Mouse (Mus musculus): ENCODE results near the gene Skil. TPM values are rescaled to one million over a fixed set of nuclear protein-coding genes. Genes with fewer than 3 reads are reported as not detected.

The Skil gene
- polyA plus RNA-seq, 1 experiment from 2014 or later: 19.9 TPM

DNA sequence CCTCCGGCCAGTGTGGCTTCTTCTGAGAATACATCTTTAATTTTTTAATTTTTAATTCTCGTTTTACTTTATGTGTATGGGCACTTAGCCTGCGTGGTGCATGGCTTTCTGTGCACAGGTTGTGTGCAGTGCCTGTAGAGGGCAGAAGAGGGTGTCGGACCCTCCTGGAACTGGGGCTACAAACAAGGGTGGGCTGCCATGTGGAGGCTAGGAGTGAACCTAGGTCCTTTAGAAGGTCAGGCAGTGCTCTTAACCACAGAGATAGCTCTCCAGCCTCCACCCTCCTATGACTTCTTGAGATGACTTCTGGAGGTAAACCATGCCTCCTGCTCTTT lies 33.1 kb upstream of the Skil start:
- H3K9ac ChIP-seq: no peak overlapping the region
- no peaks in the 10 kb centered on the region for H3K9me3 ChIP-seq (replicated peaks)
- H3K27ac ChIP-seq: no peak overlapping the region
- 76% methylated on average over 4 of the region's 4 CpGs for WGBS
- no peaks in the 10 kb centered on the region for H3K36me3 ChIP-seq
- no peak for ATAC-seq (replicated peaks; ENCODE audit: low FRiP score)
- H3K4me3 ChIP-seq (replicated peaks): no peak overlapping the region
- H3K27me3 ChIP-seq: no peaks in the 10 kb centered on the region
- no peaks in the 10 kb centered on the region for H3K4me1 ChIP-seq
- 0 out of 2 replicates have a peak overlapping the region, but pooled peaks have one; percentile 17 for H3K4me2 ChIP-seq

DNA sequence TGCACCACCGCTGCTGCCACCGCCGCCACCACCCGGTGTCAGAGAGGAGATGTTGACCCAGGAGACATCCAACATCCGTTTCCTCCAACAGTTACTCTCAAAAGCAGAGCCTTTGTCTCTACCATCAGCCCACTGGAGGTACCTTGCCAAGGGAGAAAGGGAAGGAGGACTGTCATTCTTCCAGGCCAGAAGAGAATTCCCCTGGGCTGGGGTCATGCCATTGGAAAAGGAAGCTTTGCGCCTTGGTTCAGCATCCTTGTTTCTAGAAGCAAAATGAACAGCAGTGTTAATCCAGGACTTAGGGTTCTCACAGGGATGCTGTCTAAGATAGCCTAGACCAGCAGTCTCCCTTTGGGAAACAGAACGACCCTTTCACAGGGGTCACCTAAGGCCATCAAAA lies 32.5 kb upstream of the Skil start:
- Histone ChIP-seq H3K27me3 (no peaks in the 10 kb centered on the region), H3K9ac (no peak overlapping the region), H3K4me3 (replicated peaks) (no peak overlapping the region), H3K9me3 (replicated peaks) (no peaks in the 10 kb centered on the region), H3K27ac (no peak overlapping the region), H3K36me3 (no peaks in the 10 kb centered on the region), H3K4me1 (no peaks in the 10 kb centered on the region), H3K4me2 (no peak overlapping the region)
- 84% methylated on average over 7 of the region's 7 CpGs for WGBS
- no peak for ATAC-seq (replicated peaks; ENCODE audit: low FRiP score)

GRCm38 (mm10) chr3:31068482-31068881 lies 26.4 kb upstream of the Skil start:
- H3K4me2 ChIP-seq: no peak overlapping the region
- no peaks in the 10 kb centered on the region for H3K9me3 ChIP-seq (replicated peaks)
- no peaks in the 10 kb centered on the region for H3K4me1 ChIP-seq
- no peak overlapping the region for H3K4me3 ChIP-seq (replicated peaks)
- H3K36me3 ChIP-seq: no peaks in the 10 kb centered on the region
- 86% methylated on average over 7 of the region's 7 CpGs for WGBS
- no peaks in the 10 kb centered on the region for H3K27me3 ChIP-seq
- no peak overlapping the region for H3K27ac ChIP-seq
- ATAC-seq (replicated peaks; ENCODE audit: low FRiP score): no peak
- no peak overlapping the region for H3K9ac ChIP-seq

GRCm38 (mm10) chr3:31071804-31072203 lies 23.1 kb upstream of the Skil start:
- WGBS: 84% methylated on average over 14 of the region's 14 CpGs
- no peak overlapping the region for H3K4me3 ChIP-seq (replicated peaks)
- no peaks in the 10 kb centered on the region for H3K27me3 ChIP-seq

DNA sequence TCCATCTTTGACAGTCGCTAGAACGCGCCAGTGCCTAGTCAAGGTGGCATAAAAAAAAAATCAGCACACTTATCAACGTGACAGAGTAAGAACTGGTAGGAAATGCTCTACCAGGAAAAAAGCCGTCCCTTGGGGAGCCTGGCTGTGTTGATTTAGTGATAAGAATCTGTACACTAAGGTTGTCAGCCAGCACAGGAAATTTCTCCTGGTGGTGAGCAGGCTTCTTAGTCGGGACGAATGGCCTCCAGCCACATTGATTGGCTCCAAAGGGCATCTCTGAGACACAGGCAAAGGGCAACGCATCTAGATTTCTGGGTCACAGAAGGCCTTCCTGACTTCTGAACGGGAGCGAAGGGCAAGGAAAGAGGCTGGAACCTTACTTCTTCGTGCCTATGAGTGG lies 19.1 kb upstream of the Skil start:
- Histone ChIP-seq H3K36me3 (no peaks in the 10 kb centered on the region), H3K9me3 (replicated peaks) (no peaks in the 10 kb centered on the region), H3K4me3 (replicated peaks) (no peak overlapping the region), H3K9ac (no peak overlapping the region), H3K4me2 (no peak overlapping the region), H3K27ac (no peak overlapping the region), H3K4me1 (peaks cover 7% of the 10 kb centered on the region; the same call in 1 of the 2 replicates), H3K27me3 (no peaks in the 10 kb centered on the region)
- no peak for ATAC-seq (replicated peaks; ENCODE audit: low FRiP score)
- 37% methylated on average over 11 of the region's 11 CpGs for WGBS

More at GRCm38 (mm10) chr3:31071804-31072203, 23.1 kb upstream of the Skil start:
- Histone ChIP-seq H3K9ac (no peak overlapping the region), H3K27ac (no peak overlapping the region), H3K36me3 (no peaks in the 10 kb centered on the region), H3K4me2 (no peak overlapping the region), H3K4me1 (peaks cover 7% of the 10 kb centered on the region; the same call in 1 of the 2 replicates), H3K9me3 (replicated peaks) (no peaks in the 10 kb centered on the region)
- no peak for ATAC-seq (replicated peaks; ENCODE audit: low FRiP score)

DNA sequence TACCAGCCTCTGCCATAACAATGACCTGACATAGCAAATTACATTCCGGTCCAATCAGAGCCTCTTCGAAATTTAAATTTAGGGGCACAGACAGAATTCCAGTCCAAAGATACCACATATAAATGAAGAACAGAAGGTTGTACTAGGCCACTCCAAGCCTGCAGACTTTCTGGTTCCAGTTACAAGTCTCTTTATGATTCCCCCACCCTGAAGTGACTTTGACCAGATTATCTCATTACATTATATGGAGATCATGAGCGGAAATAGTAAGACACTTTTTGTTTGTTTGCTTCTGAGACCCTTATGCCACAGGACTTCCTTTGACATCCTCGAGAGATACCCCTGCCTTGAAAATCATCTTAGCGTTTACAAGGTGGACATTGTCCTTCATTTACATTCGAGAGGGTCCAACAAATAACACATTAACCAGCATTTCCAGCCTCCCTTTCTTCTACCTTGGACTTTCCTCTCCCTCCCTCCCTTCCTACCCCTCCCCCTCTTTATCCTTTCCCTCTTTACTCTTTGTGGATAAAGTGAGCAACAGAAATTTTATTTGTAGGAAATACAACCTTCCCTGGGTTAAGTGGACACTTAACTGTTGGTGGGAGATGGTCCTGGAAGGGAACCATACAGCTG lies 17.7 kb upstream of the Skil start:
- no peak overlapping the region for H3K9ac ChIP-seq
- no peaks in the 10 kb centered on the region for H3K9me3 ChIP-seq (replicated peaks)
- peak overlapping the region; percentile 9; the same call in 1 of the 2 replicates for H3K27ac ChIP-seq
- H3K27me3 ChIP-seq: no peaks in the 10 kb centered on the region
- H3K36me3 ChIP-seq: no peaks in the 10 kb centered on the region
- peaks cover 7% of the 10 kb centered on the region; the same call in 1 of the 2 replicates for H3K4me1 ChIP-seq
- ATAC-seq (replicated peaks; ENCODE audit: low FRiP score): peak; percentile 54; the same call in 1 of the 2 replicates
- WGBS: 79% methylated on average over 6 of the region's 6 CpGs
- no peak overlapping the region for H3K4me2 ChIP-seq
- no peak overlapping the region for H3K4me3 ChIP-seq (replicated peaks)

DNA sequence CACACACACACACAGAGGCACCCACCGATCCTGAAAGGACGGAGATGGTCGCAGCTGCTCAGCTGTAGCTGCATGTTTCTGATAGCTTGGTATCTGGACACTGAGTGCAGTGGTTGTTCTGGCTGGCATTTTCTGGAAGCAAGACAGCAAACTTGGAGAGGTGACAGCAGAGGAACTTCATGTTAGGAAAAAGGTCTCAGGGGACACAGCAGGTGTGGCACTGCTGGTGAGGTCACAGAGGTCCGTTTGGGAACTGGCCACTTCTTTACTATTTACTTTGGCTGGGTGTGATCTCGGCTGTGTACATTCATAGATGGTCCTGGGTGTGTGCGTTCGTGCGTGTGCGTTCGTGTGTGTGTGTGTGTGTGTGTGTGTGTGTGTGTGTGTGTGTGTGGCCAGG lies 15.4 kb upstream of the Skil start:
- no peak overlapping the region for H3K4me2 ChIP-seq
- no peak overlapping the region for H3K27ac ChIP-seq
- H3K9me3 ChIP-seq (replicated peaks): no peaks in the 10 kb centered on the region
- no peak overlapping the region for H3K9ac ChIP-seq
- H3K36me3 ChIP-seq: no peaks in the 10 kb centered on the region
- WGBS: 65% methylated on average over 10 of the region's 10 CpGs
- no peaks in the 10 kb centered on the region for H3K27me3 ChIP-seq
- no peak overlapping the region for H3K4me3 ChIP-seq (replicated peaks)
- 0 out of 2 replicates have a peak, but pooled peaks have one; percentile 19 for ATAC-seq (replicated peaks; ENCODE audit: low FRiP score)
- peaks cover 20% of the 10 kb centered on the region for H3K4me1 ChIP-seq

GRCm38 (mm10) chr3:31080791-31081502 lies 13.9 kb upstream of the Skil start:
- Histone ChIP-seq H3K27ac (no peak overlapping the region), H3K4me2 (no peak overlapping the region), H3K4me1 (peaks cover 18% of the 10 kb centered on the region), H3K36me3 (no peaks in the 10 kb centered on the region), H3K9me3 (replicated peaks) (no peaks in the 10 kb centered on the region), H3K27me3 (no peaks in the 10 kb centered on the region), H3K4me3 (replicated peaks) (no peak overlapping the region), H3K9ac (no peak overlapping the region)
- no peak for ATAC-seq (replicated peaks; ENCODE audit: low FRiP score)
- WGBS: 82% methylated on average over 10 of the region's 10 CpGs

DNA sequence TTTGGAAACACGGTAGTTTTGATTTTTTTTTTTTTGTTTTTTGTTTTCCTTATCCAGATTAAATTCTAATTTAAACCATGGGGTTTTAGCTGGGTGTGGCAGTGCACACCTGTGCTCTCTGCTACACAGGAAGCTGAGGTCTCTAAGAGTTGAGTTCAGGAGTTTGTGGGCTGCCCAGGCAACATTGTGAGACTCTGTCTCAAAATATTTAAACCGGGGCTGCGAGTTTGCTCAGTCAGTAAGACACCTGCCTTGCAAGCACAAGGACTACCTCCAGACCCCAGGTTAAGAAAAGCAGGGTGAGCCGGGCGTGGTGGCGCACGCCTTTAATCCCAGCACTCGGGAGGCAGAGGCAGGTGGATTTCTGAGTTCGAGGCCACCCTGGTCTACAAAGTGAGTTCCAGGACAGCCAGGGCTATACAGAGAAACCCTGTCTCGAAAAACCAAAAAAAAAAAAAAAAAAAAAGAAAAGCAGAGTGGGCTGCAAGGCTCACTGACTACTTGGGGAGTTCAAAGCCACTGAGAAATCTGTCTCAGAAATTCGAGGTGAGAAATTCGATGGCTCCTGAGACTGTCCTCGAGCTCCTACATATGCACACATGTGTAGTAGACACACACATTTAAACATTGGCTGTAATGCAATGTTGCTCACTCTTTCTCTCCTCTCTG lies 11.9 kb upstream of the Skil start:
- ATAC-seq (replicated peaks; ENCODE audit: low FRiP score): no peak
- 89% methylated on average over 12 of the region's 13 CpGs for WGBS
- H3K4me1 ChIP-seq: peaks cover 14% of the 10 kb centered on the region
- H3K4me3 ChIP-seq (replicated peaks): no peak overlapping the region
- H3K9me3 ChIP-seq (replicated peaks): no peaks in the 10 kb centered on the region
- no peak overlapping the region for H3K9ac ChIP-seq
- no peak overlapping the region for H3K27ac ChIP-seq
- no peaks in the 10 kb centered on the region for H3K36me3 ChIP-seq
- H3K4me2 ChIP-seq: no peak overlapping the region
- H3K27me3 ChIP-seq: no peaks in the 10 kb centered on the region

DNA sequence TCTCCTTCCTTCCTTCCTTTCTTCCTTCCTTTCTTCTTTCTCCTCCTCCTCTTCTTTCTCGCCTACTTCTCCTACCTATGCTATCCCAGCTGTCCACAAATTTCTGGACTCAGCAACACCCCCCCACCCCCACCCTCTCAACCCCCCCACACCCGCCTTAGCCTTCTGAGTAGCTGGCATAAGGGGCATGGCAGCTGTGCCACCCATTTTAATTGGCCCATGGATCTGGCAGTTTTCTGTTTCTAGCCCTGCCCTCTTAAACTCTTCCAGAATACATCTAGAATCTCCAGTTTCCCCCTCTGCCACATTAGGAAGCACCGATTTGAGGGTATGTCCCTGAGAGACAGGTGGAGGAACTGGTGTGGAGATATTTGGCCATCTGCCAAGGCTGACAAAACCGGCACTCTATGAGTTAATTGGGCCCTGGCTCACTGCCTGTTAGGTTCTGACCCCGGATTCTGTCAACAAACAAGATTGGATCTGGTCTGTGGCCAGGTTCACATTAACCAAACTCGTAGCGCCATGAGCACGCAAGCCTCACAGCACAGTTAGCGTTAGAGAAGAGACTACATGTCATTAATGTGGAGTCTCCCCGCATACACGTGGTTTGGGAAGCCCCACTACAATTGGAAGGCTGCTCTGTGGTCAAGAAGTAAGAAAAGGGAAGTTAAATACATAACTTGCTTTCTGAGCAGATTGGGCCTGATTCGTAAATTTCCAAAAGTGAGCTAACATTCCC lies 11.2 kb upstream of the Skil start:
- Histone ChIP-seq H3K9me3 (replicated peaks) (no peaks in the 10 kb centered on the region), H3K4me2 (peak overlapping the region; percentile 37), H3K4me1 (peaks cover 15% of the 10 kb centered on the region), H3K4me3 (replicated peaks) (no peak overlapping the region), H3K9ac (no peak overlapping the region), H3K27me3 (no peaks in the 10 kb centered on the region), H3K36me3 (no peaks in the 10 kb centered on the region), H3K27ac (peak overlapping the region; percentile 14; the same call in 1 of the 2 replicates)
- ATAC-seq (replicated peaks; ENCODE audit: low FRiP score): 0 out of 2 replicates have a peak, but pooled peaks have one; percentile 56
- WGBS: 33% methylated on average over 12 of the region's 12 CpGs

- no peaks in the 10 kb centered on the region for H3K36me3 ChIP-seq
- no peak overlapping the region for H3K4me3 ChIP-seq (replicated peaks)
- H3K27me3 ChIP-seq: no peaks in the 10 kb centered on the region
- ATAC-seq (replicated peaks; ENCODE audit: low FRiP score): no peak
- H3K27ac ChIP-seq: no peak overlapping the region
- H3K4me2 ChIP-seq: no peak overlapping the region
- 95% methylated on average over 3 of the region's 3 CpGs for WGBS
- no peaks in the 10 kb centered on the region for H3K9me3 ChIP-seq (replicated peaks)
- H3K9ac ChIP-seq: no peak overlapping the region
- peaks cover 17% of the 10 kb centered on the region for H3K4me1 ChIP-seq
Observed at GRCm38 (mm10) chr3:31085000-31085399, 9.9 kb upstream of the Skil start.
